Mouse (Mus musculus) heart, adult 2 months (tissue): ENCODE results near the gene Dlx3. TPM values are rescaled to one million over a fixed set of nuclear protein-coding genes. Genes with fewer than 3 reads are reported as not detected.

ENCODE experiments used
- DNase-seq, 2 experiments: peaks; one replicate each; pipeline ENCODE4 v3.0.0; 2021
- H3K27ac ChIP-seq: fragments of 200-600 bp; 2 replicates; pipeline ENCODE4 v1.8.1; 2022
- H3K27me3 ChIP-seq: fragments of 200-500 bp; 2 replicates; pipeline ENCODE4 v1.6.1; 2012; ENCODE audit warnings: mild to moderate bottlenecking, low read length, inconsistent platforms, mixed read lengths; ENCODE audit not compliant: control insufficient read depth, insufficient read depth
- H3K36me3 ChIP-seq: fragments of 200-500 bp; 2 replicates; pipeline ENCODE4 v1.6.1; 2012; ENCODE audit warnings: low read length, inconsistent platforms; ENCODE audit not compliant: control insufficient read depth, insufficient read depth
- H3K4me1 ChIP-seq: fragments of 200-500 bp; 2 replicates; pipeline ENCODE4 v1.6.1; 2011; ENCODE audit warnings: low read length; ENCODE audit not compliant: control insufficient read depth, insufficient read depth
- H3K4me3 ChIP-seq: fragments of 200-600 bp; 2 replicates; pipeline ENCODE4 v1.8.1; 2022
- H3K79me2 ChIP-seq: fragments of 200-500 bp; replicated peaks from 2 replicates; pipeline ENCODE4 v1.6.1; 2012; ENCODE audit warnings: mild to moderate bottlenecking, inconsistent platforms, low read length, moderate library complexity, mixed read lengths; ENCODE audit not compliant: control insufficient read depth, insufficient read depth
- H3K9ac ChIP-seq: fragments of 200-500 bp; 2 replicates; pipeline ENCODE4 v1.6.1; 2012; ENCODE audit warnings: low read depth, mild to moderate bottlenecking, control low read depth, inconsistent platforms, low read length, mixed read lengths
- CTCF ChIP-seq: fragments of 200-600 bp; IDR thresholded peaks from 2 replicates; pipeline ENCODE4 v1.8.1; 2022; ENCODE audit warnings: antibody characterized with exemption, mild to moderate bottlenecking, moderate library complexity
- EP300 ChIP-seq: fragments of 200-500 bp; IDR thresholded peaks from 2 replicates; pipeline ENCODE4 v1.6.1; 2011; ENCODE audit warnings: low read depth, low read length, control low read depth; ENCODE audit not compliant: insufficient read depth
- POLR2A ChIP-seq: fragments of 200-500 bp; IDR thresholded peaks from 2 replicates; pipeline ENCODE4 v1.6.1; 2011; ENCODE audit warnings: mild to moderate bottlenecking, low read depth, low read length, control low read depth; ENCODE audit not compliant: insufficient read depth
- WGBS: fragments of 180-500 bp; shearing (Covaris S2); methylation state at CpG from one replicate; pipeline ENCODE4 v1.1.7; 2018; 5-methylcytosine and 5-hydroxymethylcytosine counted together
- intact Hi-C: fragments of 180-260 bp; cut with DNase I; formaldehyde crosslinking; loops from one replicate; pipeline ENCODE4 v1.15.1; 2025
- polyA plus RNA-seq: library from polyadenylated mRNA; depleted of rRNA; stranded (reverse); fragments of >200 nt; gene quantifications from 2 replicates; pipeline ENCODE4 v1.2.3, GENCODE M21; 2012
- total RNA-seq, 2 experiments: library from RNA; stranded (reverse); gene quantifications; 2 replicates each; pipeline ENCODE4 v1.2.3; 2021

Gene Dlx3
- total and polyA plus RNA-seq, 3 experiments = not detected

- no peak overlapping the region for H3K27ac ChIP-seq
- H3K4me3 ChIP-seq = no peak overlapping the region
- intact Hi-C loops = no loop called here
- H3K9ac ChIP-seq = no peak overlapping the region
- no peaks in the 10 kb centered on the region for H3K36me3 ChIP-seq
- no peaks in the 10 kb centered on the region for H3K27me3 ChIP-seq
- WGBS = 84% methylated on average over 10 of the region's 10 CpGs
- H3K4me1 ChIP-seq = 0 out of 2 replicates have a peak, but pooled peaks cover 2% of the 10 kb centered on the region
- TF ChIP-seq CTCF = no peak
- TF ChIP-seq EP300 = no peak
- TF ChIP-seq POLR2A = no peak
- DNase-seq = no peak
- no peaks in the 10 kb centered on the region for H3K79me2 ChIP-seq
These were observed 24.3 kb upstream of the Dlx3 start for GRCm38 (mm10) chr11:95095596-95095995.

GRCm38 (mm10) chr11:95096608-95097373, 23.1 kb upstream of the Dlx3 start:
- intact Hi-C loops = no loop called here
- no peak for DNase-seq
- H3K4me3 ChIP-seq = no peak overlapping the region

GRCm38 (mm10) chr11:95097889-95098288, 22.0 kb upstream of the Dlx3 start:
- Histone ChIP-seq H3K36me3 (no peaks in the 10 kb centered on the region), H3K9ac (no peak overlapping the region), H3K4me3 (no peak overlapping the region), H3K27me3 (no peaks in the 10 kb centered on the region), H3K27ac (no peak overlapping the region), H3K79me2 (no peaks in the 10 kb centered on the region), H3K4me1 (0 out of 2 replicates have a peak, but pooled peaks cover 2% of the 10 kb centered on the region)
- 74% methylated on average over 6 of the region's 6 CpGs for WGBS
- intact Hi-C loops = no loop called here
- DNase-seq = no peak
- no peak for TF ChIP-seq EP300
- 0 out of 2 replicates have a peak, but pooled peaks have one; percentile 2 for TF ChIP-seq CTCF

More at GRCm38 (mm10) chr11:95096608-95097373, 23.1 kb upstream of the Dlx3 start:
- no peak overlapping the region for H3K9ac ChIP-seq
- no peaks in the 10 kb centered on the region for H3K27me3 ChIP-seq
- no peaks in the 10 kb centered on the region for H3K36me3 ChIP-seq
- 46% methylated on average over 4 of the region's 4 CpGs for WGBS
- TF ChIP-seq POLR2A (no peak), EP300 (no peak), CTCF (no peak)
- no peaks in the 10 kb centered on the region for H3K79me2 ChIP-seq
- H3K27ac ChIP-seq = no peak overlapping the region
- H3K4me1 ChIP-seq = 0 out of 2 replicates have a peak, but pooled peaks cover 2% of the 10 kb centered on the region

- no peak for DNase-seq
- H3K4me1 ChIP-seq = 0 out of 2 replicates have a peak, but pooled peaks cover 2% of the 10 kb centered on the region
- intact Hi-C loops = no loop called here
- H3K4me3 ChIP-seq = no peak overlapping the region
- H3K27me3 ChIP-seq = no peaks in the 10 kb centered on the region
- no peak overlapping the region for H3K27ac ChIP-seq
- H3K79me2 ChIP-seq = no peaks in the 10 kb centered on the region
- WGBS = 88% methylated on average over 5 of the region's 5 CpGs
- H3K9ac ChIP-seq = no peak overlapping the region
- TF ChIP-seq POLR2A = no peak
- no peak for TF ChIP-seq EP300
- TF ChIP-seq CTCF = no peak
- no peaks in the 10 kb centered on the region for H3K36me3 ChIP-seq
These were observed 21.4 kb upstream of the Dlx3 start for GRCm38 (mm10) chr11:95098346-95099095.

- peaks cover 8% of the 10 kb centered on the region for H3K4me1 ChIP-seq
- H3K79me2 ChIP-seq = no peaks in the 10 kb centered on the region
- H3K9ac ChIP-seq = no peak overlapping the region
- intact Hi-C loops = no loop called here
- WGBS = 77% methylated on average over 3 of the region's 3 CpGs
- H3K36me3 ChIP-seq = no peaks in the 10 kb centered on the region
- no peak overlapping the region for H3K27ac ChIP-seq
- H3K27me3 ChIP-seq = no peaks in the 10 kb centered on the region
- TF ChIP-seq CTCF = no peak
- TF ChIP-seq EP300 = no peak
- TF ChIP-seq POLR2A = no peak
- DNase-seq = peak in 1 of 2 experiments; percentile 16
- no peak overlapping the region for H3K4me3 ChIP-seq
These were observed 19.5 kb upstream of the Dlx3 start for GRCm38 (mm10) chr11:95100393-95100792.

- Histone ChIP-seq H3K27me3 (no peaks in the 10 kb centered on the region), H3K4me3 (no peak overlapping the region), H3K9ac (no peak overlapping the region), H3K79me2 (no peaks in the 10 kb centered on the region), H3K36me3 (no peaks in the 10 kb centered on the region), H3K27ac (no peak overlapping the region), H3K4me1 (peaks cover 10% of the 10 kb centered on the region)
- intact Hi-C loops = no loop called here
- no peak for DNase-seq
- no peak for TF ChIP-seq POLR2A
- no peak for TF ChIP-seq CTCF
- TF ChIP-seq EP300 = no peak
- 38% methylated on average over 16 of the region's 16 CpGs for WGBS
These were observed 18.7 kb upstream of the Dlx3 start for GRCm38 (mm10) chr11:95101071-95101788.
